Mouse (Mus musculus): Measurements from ENCODE around the gene Olfr1233. TPM values are rescaled to one million over a fixed set of nuclear protein-coding genes. Genes with fewer than 3 reads are reported as not detected.

Gene Olfr1233
- total RNA-seq (2021), result not detected
- long read RNA-seq, experiment 1, result 0 reads
- long read RNA-seq, experiment 2, result 0 reads

GRCm38 (mm10) chr2:89342298-89342697 is at the start of gene Olfr1233:
TSS of gene Olfr1233 (minus strand) at chr2:89342398.
- DNase-seq, result no peak

- DNase-seq, result no peak
Observed at GRCm38 (mm10) chr2:89364765-89365164, 22.6 kb upstream of the Olfr1233 start, which contains the start of gene Olfr1234. TSS of gene Olfr1234 (minus strand) at chr2:89364865.

- no peak for DNase-seq
Observed at GRCm38 (mm10) chr2:89329575-89329974, 12.6 kb downstream of the Olfr1233 start, which contains the start of gene Olfr1232. TSS of gene Olfr1232 (minus strand) at chr2:89329675.

- DNase-seq, result no peak
Observed at GRCm38 (mm10) chr2:89306974-89307373, 35.2 kb downstream of the Olfr1233 start, which contains the start of gene Olfr1231. TSS of gene Olfr1231 (minus strand) at chr2:89307074.

GRCm38 (mm10) chr2:89297168-89297567 is 45.0 kb downstream of the Olfr1233 start, which contains the start of gene Olfr1230:
TSS of gene Olfr1230 (minus strand) at chr2:89297268.
- DNase-seq, result no peak

- DNase-seq, result no peak
Observed at GRCm38 (mm10) chr2:89287914-89288313, 54.3 kb downstream of the Olfr1233 start, which contains the start of gene Olfr1229. TSS of gene Olfr1229 (minus strand) at chr2:89288014.

Other genes with a start within 250 kb of the Olfr1233 start
- gene Olfr1220, start 235.6 kb downstream of the Olfr1233 start, total RNA-seq (2021), result not detected
- not detected for gene Olfr1221, start 225.1 kb downstream of the Olfr1233 start, total RNA-seq (2021)
- not detected for gene Olfr1222, start 209.3 kb downstream of the Olfr1233 start, total RNA-seq (2021)
- gene Olfr1223, start 190.8 kb downstream of the Olfr1233 start, total RNA-seq (2021), result not detected
- not detected for gene Olfr1224-ps1, start 178.3 kb downstream of the Olfr1233 start, total RNA-seq (2021)
- not detected for gene Olfr1225, start 167.7 kb downstream of the Olfr1233 start, total RNA-seq (2021)
- not detected for gene Olfr1226, start 142.3 kb downstream of the Olfr1233 start, total RNA-seq (2021)
- gene Olfr1228, start 88.3 kb downstream of the Olfr1233 start, total RNA-seq (2021), result not detected
- gene Olfr1229, start 54.4 kb downstream of the Olfr1233 start, total RNA-seq (2021), result not detected
- not detected for gene Olfr1230, start 45.1 kb downstream of the Olfr1233 start, total RNA-seq (2021)
- not detected for gene Olfr1231, start 35.3 kb downstream of the Olfr1233 start, total RNA-seq (2021)
- gene Olfr1232, start 12.7 kb downstream of the Olfr1233 start, total RNA-seq (2021), result not detected
- gene Olfr1234, start 22.5 kb upstream of the Olfr1233 start, total RNA-seq (2021), result not detected
- gene Olfr1238, start 67.3 kb upstream of the Olfr1233 start, total RNA-seq (2021), result not detected
- gene Olfr1239, start 78.0 kb upstream of the Olfr1233 start, total RNA-seq (2021), result not detected
- not detected for gene Olfr1240, start 100.6 kb upstream of the Olfr1233 start, total RNA-seq (2021)
- not detected for gene Olfr1241, start 144.7 kb upstream of the Olfr1233 start, total RNA-seq (2021)
- gene Olfr1242, start 155.9 kb upstream of the Olfr1233 start, total RNA-seq (2021), result not detected
- not detected for gene Olfr1243, start 189.1 kb upstream of the Olfr1233 start, total RNA-seq (2021)
- gene Olfr1245, start 236.0 kb upstream of the Olfr1233 start, total RNA-seq (2021), result not detected

Data from adrenal gland, postnatal 10 days (tissue).